Mouse (Mus musculus) ES-Bruce4 (cell line): Measurements from ENCODE around the gene Gm45713. TPM values are rescaled to one million over a fixed set of nuclear protein-coding genes. Genes with fewer than 3 reads are reported as not detected.

Experiments
- H3K27ac ChIP-seq: 2 replicates; pipeline ENCODE4 v1.5.1; 2012; ENCODE audit warnings: low read length, inconsistent platforms; ENCODE audit not compliant: insufficient read depth
- H3K27me3 ChIP-seq: 2 replicates; pipeline ENCODE4 v1.6.1; 2012; ENCODE audit warnings: mild to moderate bottlenecking, low read length, inconsistent platforms; ENCODE audit not compliant: control insufficient read depth, poor library complexity, insufficient read depth, severe bottlenecking
- H3K36me3 ChIP-seq: 2 replicates; pipeline ENCODE4 v1.6.1; 2012; ENCODE audit warnings: inconsistent platforms, mild to moderate bottlenecking, low read length, moderate library complexity; ENCODE audit not compliant: control insufficient read depth, poor library complexity, insufficient read depth, severe bottlenecking
- H3K4me1 ChIP-seq: one replicate; pipeline ENCODE4 v1.8.1; 2011; ENCODE audit warnings: low read length; ENCODE audit not compliant: control insufficient read depth, insufficient read depth
- H3K4me3 ChIP-seq: 2 replicates; pipeline ENCODE4 v1.5.1; 2011; ENCODE audit warnings: low read depth, mild to moderate bottlenecking, low read length
- H3K9ac ChIP-seq: 2 replicates; pipeline ENCODE4 v1.6.1; 2012; ENCODE audit warnings: low read depth, mild to moderate bottlenecking, inconsistent platforms; ENCODE audit not compliant: poor library complexity, severe bottlenecking
- H3K9me3 ChIP-seq: replicated peaks from 2 replicates; pipeline ENCODE4 v1.6.1; 2012; ENCODE audit warnings: mild to moderate bottlenecking, low read length, inconsistent platforms; ENCODE audit not compliant: control insufficient read depth, poor library complexity, insufficient read depth, severe bottlenecking
- CTCF ChIP-seq: IDR thresholded peaks from one replicate; pipeline ENCODE4 v1.8.1; 2011; ENCODE audit warnings: low read depth, low read length
- EP300 ChIP-seq: IDR thresholded peaks from 2 replicates; pipeline ENCODE4 v1.6.1; 2011; ENCODE audit warnings: low read depth, low read length; ENCODE audit not compliant: insufficient read depth
- POLR2A ChIP-seq: IDR thresholded peaks from one replicate; pipeline ENCODE4 v1.8.1; 2011; ENCODE audit warnings: low read length; ENCODE audit not compliant: insufficient read depth
- polyA plus RNA-seq: library from polyadenylated mRNA; stranded (reverse); fragments of >200 nt; gene quantifications from 2 replicates; pipeline ENCODE4 v1.2.4, GENCODE M21; 2011; ENCODE audit warnings: low read depth; ENCODE audit not compliant: missing spikeins, insufficient read depth, insufficient read length

Gm45713 gene
- polyA plus RNA-seq, 1 experiment = not detected

GRCm38 (mm10) chr7:45165701-45166100 lies 29.7 kb upstream of the Gm45713 start:
- Histone ChIP-seq H3K4me1 (no peaks in the 10 kb centered on the region), H3K4me3 (no peak overlapping the region), H3K36me3 (no peaks in the 10 kb centered on the region), H3K9me3 (peaks cover 6% of the 10 kb centered on the region; the same call in 1 of the 2 replicates), H3K9ac (no peak overlapping the region), H3K27ac (no peak overlapping the region), H3K27me3 (peaks cover 1% of the 10 kb centered on the region; the same call in 1 of the 2 replicates)
- TF ChIP-seq EP300 = no peak
- TF ChIP-seq CTCF = no peak
- no peak for TF ChIP-seq POLR2A

DNA sequence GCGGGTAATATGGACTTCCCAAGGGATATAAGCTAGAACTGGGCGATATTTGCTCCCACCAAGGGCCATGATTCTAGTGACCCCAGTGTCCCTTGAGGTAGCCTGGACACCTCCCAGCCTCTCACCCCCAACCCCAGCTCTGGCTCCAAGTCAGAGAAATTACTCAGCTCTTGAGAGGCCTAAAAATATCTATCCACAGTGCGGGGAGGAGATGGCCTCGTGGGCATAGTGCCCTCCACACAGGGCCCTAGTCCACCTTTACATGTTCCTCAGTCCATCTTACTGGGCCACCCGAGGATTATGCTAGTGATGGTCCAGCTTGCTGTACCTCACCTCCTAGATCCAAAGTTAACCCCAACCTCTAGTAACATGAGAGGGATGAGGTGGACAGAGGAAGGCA lies 28.8 kb upstream of the Gm45713 start:
- no peak overlapping the region for H3K4me3 ChIP-seq
- no peaks in the 10 kb centered on the region for H3K36me3 ChIP-seq
- no peaks in the 10 kb centered on the region for H3K4me1 ChIP-seq
- H3K9ac ChIP-seq = no peak overlapping the region
- peaks cover 1% of the 10 kb centered on the region; the same call in 1 of the 2 replicates for H3K27me3 ChIP-seq
- TF ChIP-seq POLR2A = no peak
- TF ChIP-seq CTCF = no peak
- no peak for TF ChIP-seq EP300
- peaks cover 4% of the 10 kb centered on the region; the same call in 1 of the 2 replicates for H3K9me3 ChIP-seq
- H3K27ac ChIP-seq = no peak overlapping the region

- Histone ChIP-seq H3K27me3 (peaks cover 1% of the 10 kb centered on the region; the same call in 1 of the 2 replicates), H3K27ac (no peak within 1 kb of the TSS)
Measured at GRCm38 (mm10) chr7:45163735-45164490, 27.9 kb upstream of the Gm45713 start, which contains the start of gene Slc17a7. TSS of gene Slc17a7 (plus strand) at chr7:45163949.

DNA sequence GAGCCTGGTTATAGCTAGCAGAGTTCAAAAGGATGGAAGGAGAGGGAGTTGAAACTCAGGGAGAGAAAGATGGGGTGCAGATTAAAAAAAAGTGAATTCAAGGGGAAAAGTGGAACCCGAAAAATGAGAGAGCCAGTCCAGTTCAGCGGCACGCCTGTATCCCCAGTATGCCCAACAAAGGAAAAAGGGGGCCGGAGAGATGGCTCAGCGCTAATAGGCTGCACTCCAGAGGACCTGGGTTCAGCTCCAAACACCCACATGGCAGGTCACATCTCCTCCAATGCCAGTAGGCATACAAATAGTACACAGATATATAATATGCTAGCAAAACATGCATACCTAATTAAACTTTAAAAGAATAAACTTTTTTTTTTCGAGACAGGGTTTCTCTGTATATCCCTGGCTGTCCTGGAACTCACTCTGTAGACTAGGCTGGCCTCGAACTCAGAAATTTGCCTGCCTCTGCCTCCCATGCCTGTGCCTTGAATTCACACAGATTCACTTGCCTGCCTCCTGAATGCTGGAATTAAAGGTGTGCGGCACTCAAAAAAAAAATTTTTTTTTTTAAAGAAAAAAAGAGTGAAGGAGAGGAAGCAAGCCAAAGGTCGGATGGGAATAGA lies 27.1 kb upstream of the Gm45713 start:
- Histone ChIP-seq H3K27me3 (peaks cover 1% of the 10 kb centered on the region; the same call in 1 of the 2 replicates), H3K27ac (no peak overlapping the region), H3K4me1 (no peaks in the 10 kb centered on the region), H3K4me3 (no peak overlapping the region), H3K9me3 (no peaks in the 10 kb centered on the region), H3K9ac (no peak overlapping the region), H3K36me3 (no peaks in the 10 kb centered on the region)
- TF ChIP-seq CTCF (no peak), POLR2A (no peak), EP300 (no peak)

More at GRCm38 (mm10) chr7:45163735-45164490, 27.9 kb upstream of the Gm45713 start, which contains the start of gene Slc17a7:
- TF ChIP-seq POLR2A = no peak
- TF ChIP-seq EP300 = no peak
- no peak for TF ChIP-seq CTCF
- no peaks in the 10 kb centered on the region for H3K36me3 ChIP-seq
- H3K9me3 ChIP-seq = no peaks in the 10 kb centered on the region
- H3K4me3 ChIP-seq = peak within 1 kb of the TSS; percentile 59
- H3K4me1 ChIP-seq = no peaks in the 10 kb centered on the region
- peak within 1 kb of the TSS; percentile 47 for H3K9ac ChIP-seq

DNA sequence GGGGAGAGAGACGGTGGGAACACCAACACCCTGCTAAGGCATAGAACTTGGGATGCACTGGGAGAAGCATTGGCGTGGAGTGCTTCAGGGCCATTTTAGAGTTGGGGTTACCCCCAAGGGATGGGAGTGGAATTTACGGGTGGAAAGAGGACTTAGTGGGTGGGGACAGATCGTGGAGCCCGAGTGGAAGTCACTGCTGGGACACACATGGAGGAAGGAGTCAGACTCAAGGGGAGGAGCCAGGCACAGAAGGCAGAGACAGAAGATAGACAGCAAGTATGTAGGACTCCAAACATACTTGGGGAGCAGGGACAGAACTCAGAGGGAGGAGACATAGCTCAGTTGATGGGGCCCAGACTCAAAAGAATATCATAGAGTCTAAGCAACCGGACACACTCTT lies 26.5 kb upstream of the Gm45713 start:
- H3K36me3 ChIP-seq = no peaks in the 10 kb centered on the region
- peak overlapping the region; percentile 29; the same call in 1 of the 2 replicates for H3K4me3 ChIP-seq
- H3K27ac ChIP-seq = no peak overlapping the region
- H3K27me3 ChIP-seq = peaks cover 1% of the 10 kb centered on the region; the same call in 1 of the 2 replicates
- H3K4me1 ChIP-seq = no peaks in the 10 kb centered on the region
- H3K9me3 ChIP-seq = no peaks in the 10 kb centered on the region
- no peak overlapping the region for H3K9ac ChIP-seq
- TF ChIP-seq EP300 (no peak), CTCF (no peak), POLR2A (no peak)
